Mouse (Mus musculus): ENCODE results near the gene Hs3st6.

DNA sequence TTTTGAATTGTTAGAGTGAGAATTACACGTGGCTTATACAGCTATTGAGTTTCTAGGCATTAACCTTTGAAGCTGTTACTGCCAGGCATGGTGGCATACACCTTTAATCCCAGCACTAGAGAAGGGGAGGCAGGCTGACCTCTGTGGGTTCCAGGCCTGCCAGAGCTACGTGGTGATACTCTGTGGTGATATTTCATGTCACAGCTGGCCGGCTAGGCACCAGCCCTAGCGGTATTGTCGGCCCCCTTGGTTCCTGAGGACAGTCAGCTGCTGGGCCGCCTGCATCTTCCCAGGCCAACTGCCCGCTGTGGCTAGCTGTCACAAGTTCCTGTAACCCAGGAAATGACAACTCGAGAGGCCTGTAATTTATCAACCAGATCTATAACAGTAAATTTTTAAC, 39.4 kb downstream of the Hs3st6 start:
- TF ChIP-seq GATA1 (IDR thresholded peaks at IDR 0.05; ENCODE audit: borderline replicate concordance, low read length) (no peak), FLI1 (IDR thresholded peaks at IDR 0.05; ENCODE audit: low read length) (no peak)
